Mouse (Mus musculus): ENCODE results near the gene Gbf1.

- TF ChIP-seq POLR2A (IDR thresholded peaks at IDR 0.05; ENCODE audit: insufficient read length, low read depth) = no peak
- TF ChIP-seq TCF12 (IDR thresholded peaks at IDR 0.05; ENCODE audit: insufficient read depth, poor library complexity, severe bottlenecking) = no peak
- TF ChIP-seq USF1 (IDR thresholded peaks at IDR 0.05; ENCODE audit: low read depth) = no peak
- no peak for TF ChIP-seq CEBPB (IDR thresholded peaks at IDR 0.05; ENCODE audit: insufficient read depth, poor library complexity, severe bottlenecking)
- no peak for TF ChIP-seq POLR2AphosphoS2 (IDR thresholded peaks at IDR 0.05; ENCODE audit: insufficient read length, low read depth)
- no peak for TF ChIP-seq MYOG (IDR thresholded peaks at IDR 0.05; ENCODE audit: control insufficient read depth in 1 of 3, insufficient read depth in 1 of 3, insufficient read length in 2 of 3, low read depth in 2 of 3)
- no peak for TF ChIP-seq MYOD1 (IDR thresholded peaks at IDR 0.05; ENCODE audit: control insufficient read depth in 1 of 3, insufficient read length in 2 of 3, low read depth in 2 of 3)
- no peak for TF ChIP-seq REST (IDR thresholded peaks at IDR 0.05; ENCODE audit: insufficient read depth, insufficient read length)
- no peak for TF ChIP-seq SRF (IDR thresholded peaks at IDR 0.05; ENCODE audit: control insufficient read depth, insufficient read length, low read depth)
- TF ChIP-seq TCF3 (IDR thresholded peaks at IDR 0.05; ENCODE audit: insufficient read length, low read depth) = no peak
- TF ChIP-seq MAX (IDR thresholded peaks at IDR 0.05; ENCODE audit: low read depth) = no peak
These were observed 138.3 kb downstream of the Gbf1 start for GRCm38 (mm10) chr19:46290535-46291105.
